Mouse (Mus musculus) G1E (cell line): Measurements from ENCODE around the gene Mtm1. TPM values are rescaled to one million over a fixed set of nuclear protein-coding genes. Genes with fewer than 3 reads are reported as not detected.

ENCODE experiments used
- ATAC-seq: 2 replicates; pipeline ENCODE4 v1.8.0; 2016; ENCODE audit warnings: mild to moderate bottlenecking; ENCODE audit not compliant: insufficient number of reproducible peaks, poor library complexity, low FRiP score, severe bottlenecking; ENCODE audit errors: extremely low read depth
- DNase-seq: peaks from one replicate; pipeline ENCODE4 v3.0.0; 2012; ENCODE audit warnings: low spot score
- H3K27me3 ChIP-seq: 2 replicates; pipeline ENCODE4 v1.6.1; 2012; ENCODE audit warnings: mild to moderate bottlenecking, low read length, inconsistent platforms; ENCODE audit not compliant: insufficient read depth
- H3K36me3 ChIP-seq: replicated peaks from 2 replicates; pipeline ENCODE3; 2012; ENCODE audit warnings: mild to moderate bottlenecking, inconsistent platforms
- H3K4me1 ChIP-seq: 2 replicates; pipeline ENCODE4 v1.6.1; 2012; ENCODE audit warnings: low read depth, low read length, inconsistent platforms, mixed read lengths; ENCODE audit not compliant: insufficient read depth
- H3K4me3 ChIP-seq: 2 replicates; pipeline ENCODE4 v1.5.1; 2012; ENCODE audit warnings: low read depth, mild to moderate bottlenecking, inconsistent platforms, low read length, moderate library complexity, mixed read lengths
- H3K9me3 ChIP-seq: replicated peaks from 2 replicates; pipeline ENCODE4 v1.6.1; 2012; ENCODE audit warnings: inconsistent platforms
- CTCF ChIP-seq: IDR thresholded peaks from 2 replicates; pipeline ENCODE4 v1.5.1; 2012; ENCODE audit warnings: low read depth, low read length, inconsistent platforms, mixed read lengths
- GATA1 ChIP-seq: IDR thresholded peaks from 2 replicates; pipeline ENCODE4 v1.6.1; 2012; ENCODE audit warnings: borderline replicate concordance, low read length, inconsistent platforms, mixed read lengths
- GATA2 ChIP-seq: IDR thresholded peaks from 2 replicates; pipeline ENCODE4 v1.6.1; 2012; ENCODE audit warnings: low read depth, low read length, inconsistent platforms, borderline replicate concordance
- POLR2AphosphoS5 ChIP-seq: IDR thresholded peaks from 2 replicates; pipeline ENCODE4 v1.6.1; 2012; ENCODE audit warnings: low read depth, low read length, inconsistent platforms; ENCODE audit not compliant: insufficient replicate concordance
- TAL1 ChIP-seq: conservative IDR thresholded peaks from 2 replicates; pipeline ENCODE4 v1.6.1; 2012; ENCODE audit warnings: low read depth, low read length, inconsistent platforms, mixed read lengths
- polyA plus RNA-seq: library from polyadenylated mRNA; stranded (reverse); fragments of >175 nt; gene quantifications from 2 replicates; pipeline ENCODE4 v1.2.3, GENCODE M21; 2012
- total RNA-seq, 2 experiments: library from RNA; stranded (forward) in 1 of 2; stranded (reverse) in 1 of 2; fragments of 200-1000 nt in 1 of 2; fragments of >200 nt in 1 of 2; fragmentation: Nextera tagmentation in 1 of 2; gene quantifications; 2 replicates each; pipeline ENCODE4 v1.2.3; 2014 to 2017

Gene Mtm1
- total and polyA plus RNA-seq, 3 experiments: 0.64 to 37.9 (median 18.5) TPM

- no peak for DNase-seq
- no peak for ATAC-seq
- Histone ChIP-seq H3K4me3 (no peak overlapping the region), H3K36me3 (peaks cover 3% of the 10 kb centered on the region), H3K4me1 (peaks cover 2% of the 10 kb centered on the region), H3K27me3 (no peaks in the 10 kb centered on the region), H3K9me3 (no peaks in the 10 kb centered on the region)
- TF ChIP-seq CTCF (no peak), GATA1 (no peak), TAL1 (no peak), GATA2 (no peak), POLR2AphosphoS5 (no peak)
These were observed 12.3 kb downstream of the Mtm1 start for GRCm38 (mm10) chrX:71222648-71223408.

GRCm38 (mm10) chrX:71226881-71227280, 16.3 kb downstream of the Mtm1 start:
- DNase-seq: no peak
- Histone ChIP-seq H3K9me3 (no peaks in the 10 kb centered on the region), H3K27me3 (no peaks in the 10 kb centered on the region), H3K36me3 (no peaks in the 10 kb centered on the region), H3K4me3 (no peak overlapping the region), H3K4me1 (no peaks in the 10 kb centered on the region)
- no peak for ATAC-seq
- TF ChIP-seq POLR2AphosphoS5 (no peak), CTCF (no peak), GATA2 (no peak), GATA1 (no peak), TAL1 (no peak)

GRCm38 (mm10) chrX:71228200-71228599, 17.6 kb downstream of the Mtm1 start:
- Histone ChIP-seq H3K4me3 (no peak overlapping the region), H3K27me3 (no peaks in the 10 kb centered on the region), H3K9me3 (no peaks in the 10 kb centered on the region), H3K4me1 (no peaks in the 10 kb centered on the region), H3K36me3 (peaks cover 4% of the 10 kb centered on the region)
- TF ChIP-seq GATA1 (no peak), POLR2AphosphoS5 (no peak), CTCF (no peak), GATA2 (no peak), TAL1 (no peak)
- DNase-seq (no peak), ATAC-seq (no peak)

- TF ChIP-seq GATA2 (no peak), CTCF (no peak), GATA1 (no peak), TAL1 (no peak), POLR2AphosphoS5 (no peak)
- H3K27me3 ChIP-seq: no peaks in the 10 kb centered on the region
- H3K9me3 ChIP-seq: no peaks in the 10 kb centered on the region
- peaks cover 7% of the 10 kb centered on the region for H3K36me3 ChIP-seq
- H3K4me3 ChIP-seq: no peak overlapping the region
- no peak for ATAC-seq
- no peaks in the 10 kb centered on the region for H3K4me1 ChIP-seq
- no peak for DNase-seq
These were observed 20.3 kb downstream of the Mtm1 start for GRCm38 (mm10) chrX:71230847-71231246.

- Histone ChIP-seq H3K4me1 (no peaks in the 10 kb centered on the region), H3K4me3 (no peak overlapping the region), H3K9me3 (no peaks in the 10 kb centered on the region), H3K36me3 (peaks cover 15% of the 10 kb centered on the region), H3K27me3 (no peaks in the 10 kb centered on the region)
- DNase-seq (no peak), ATAC-seq (no peak)
- TF ChIP-seq GATA2 (no peak), GATA1 (no peak), POLR2AphosphoS5 (no peak), CTCF (no peak), TAL1 (no peak)
These were observed 45.9 kb downstream of the Mtm1 start for GRCm38 (mm10) chrX:71256422-71256821.

GRCm38 (mm10) chrX:71260857-71261256, 50.3 kb downstream of the Mtm1 start:
- no peak for DNase-seq
- Histone ChIP-seq H3K4me1 (peaks cover 5% of the 10 kb centered on the region; the same call in 1 of the 2 replicates), H3K27me3 (no peaks in the 10 kb centered on the region), H3K36me3 (peaks cover 15% of the 10 kb centered on the region), H3K9me3 (no peaks in the 10 kb centered on the region), H3K4me3 (no peak overlapping the region)
- no peak for ATAC-seq
- TF ChIP-seq CTCF (no peak), POLR2AphosphoS5 (no peak), TAL1 (no peak), GATA2 (no peak), GATA1 (no peak)

- TF ChIP-seq GATA1 (no peak), POLR2AphosphoS5 (no peak), TAL1 (no peak), GATA2 (no peak), CTCF (no peak)
- Histone ChIP-seq H3K9me3 (no peaks in the 10 kb centered on the region), H3K27me3 (no peaks in the 10 kb centered on the region), H3K4me1 (peaks cover 5% of the 10 kb centered on the region; the same call in 1 of the 2 replicates), H3K4me3 (no peak overlapping the region), H3K36me3 (peaks cover 12% of the 10 kb centered on the region)
- DNase-seq (no peak), ATAC-seq (peak; percentile 28)
These were observed 53.7 kb downstream of the Mtm1 start for GRCm38 (mm10) chrX:71264316-71264715.
